Mouse (Mus musculus): ENCODE data around the gene Nme7. TPM values are rescaled to one million over a fixed set of nuclear protein-coding genes. Genes with fewer than 3 reads are reported as not detected.

Nme7 gene
- polyA plus RNA-seq (2014; fragmentation: Illumina TruSeq; extraction: RNeasy Lipid Tissue Mini Kit (QIAGEN cat#74804); ENCODE audit: low read depth, low replicate concordance) = 10.6 TPM

GRCm38 (mm10) chr1:164303821-164304220 lies at the start of gene Nme7:
TSS of gene Nme7 (plus strand) at chr1:164304121.

GRCm38 (mm10) chr1:164275455-164275954 lies 28.4 kb upstream of the Nme7 start, which contains the start of gene Ccdc181:
TSS of gene Ccdc181 (plus strand) at chr1:164275585.

GRCm38 (mm10) chr1:164307124-164307751 lies 3.3 kb downstream of the Nme7 start, which contains the start of gene Blzf1:
TSS of gene Blzf1 (minus strand) at chr1:164307489.

GRCm38 (mm10) chr1:164458245-164458613 lies 154.3 kb downstream of the Nme7 start, which contains the start of gene Atp1b1:
TSS of gene Atp1b1 (minus strand) at chr1:164458355.

Other genes starting within 250 kb of the Nme7 start
- gene Sell, start 242.1 kb upstream of the Nme7 start, polyA plus RNA-seq (2014; fragmentation: Illumina TruSeq; extraction: RNeasy Lipid Tissue Mini Kit (QIAGEN cat#74804); ENCODE audit: low read depth, low replicate concordance) = 3.3 TPM
- gene Selp, start 188.9 kb upstream of the Nme7 start, polyA plus RNA-seq (2014; fragmentation: Illumina TruSeq; extraction: RNeasy Lipid Tissue Mini Kit (QIAGEN cat#74804); ENCODE audit: low read depth, low replicate concordance) = 0.69 TPM
- 208 TPM for gene F5, start 152.3 kb upstream of the Nme7 start, polyA plus RNA-seq (2014; fragmentation: Illumina TruSeq; extraction: RNeasy Lipid Tissue Mini Kit (QIAGEN cat#74804); ENCODE audit: low read depth, low replicate concordance)
- 158 TPM for gene Slc19a2, start 55.1 kb upstream of the Nme7 start, polyA plus RNA-seq (2014; fragmentation: Illumina TruSeq; extraction: RNeasy Lipid Tissue Mini Kit (QIAGEN cat#74804); ENCODE audit: low read depth, low replicate concordance)
- gene Ccdc181, start 28.5 kb upstream of the Nme7 start, polyA plus RNA-seq (2014; fragmentation: Illumina TruSeq; extraction: RNeasy Lipid Tissue Mini Kit (QIAGEN cat#74804); ENCODE audit: low read depth, low replicate concordance) = 10.3 TPM
- gene Blzf1, start 3.4 kb downstream of the Nme7 start, polyA plus RNA-seq (2014; fragmentation: Illumina TruSeq; extraction: RNeasy Lipid Tissue Mini Kit (QIAGEN cat#74804); ENCODE audit: low read depth, low replicate concordance) = 15.4 TPM
- gene Atp1b1, start 154.2 kb downstream of the Nme7 start, polyA plus RNA-seq (2014; fragmentation: Illumina TruSeq; extraction: RNeasy Lipid Tissue Mini Kit (QIAGEN cat#74804); ENCODE audit: low read depth, low replicate concordance) = 64.5 TPM

All from liver, adult 10 weeks (tissue).